Mouse (Mus musculus) gastrocnemius, postnatal 10 days (tissue): ENCODE data around the gene Klhl11. TPM values are rescaled to one million over a fixed set of nuclear protein-coding genes. Genes with fewer than 3 reads are reported as not detected.

Experiments
- DNase-seq: peaks from one replicate; pipeline ENCODE4 v3.0.0; 2021; ENCODE audit warnings: mixed read lengths
- total RNA-seq, 2 experiments: library from RNA; stranded (reverse); gene quantifications; 2 replicates each; pipeline ENCODE4 v1.2.3; 2021

The Klhl11 gene
- total RNA-seq, 2 experiments from 2014 or later: 8.0 to 12.9 TPM

- DNase-seq: no peak
These were observed 967 bp downstream of the Klhl11 start for GRCm38 (mm10) chr11:100471352-100472196.

- DNase-seq: no peak
These were observed 6.7 kb downstream of the Klhl11 start for GRCm38 (mm10) chr11:100465833-100466232.

GRCm38 (mm10) chr11:100465229-100465792 lies 7.2 kb downstream of the Klhl11 start:
- no peak for DNase-seq

GRCm38 (mm10) chr11:100462699-100463098 lies 9.8 kb downstream of the Klhl11 start:
- no peak for DNase-seq

GRCm38 (mm10) chr11:100457711-100458110 lies 14.8 kb downstream of the Klhl11 start:
- DNase-seq: no peak

- DNase-seq: no peak
These were observed 15.3 kb downstream of the Klhl11 start for GRCm38 (mm10) chr11:100457247-100457646.

- DNase-seq: no peak
These were observed 29.9 kb downstream of the Klhl11 start for GRCm38 (mm10) chr11:100442625-100443024.

- DNase-seq: no peak
These were observed 30.7 kb downstream of the Klhl11 start, which contains the start of the genes Nt5c3b and Klhl10 for GRCm38 (mm10) chr11:100441797-100442196. TSS of gene Nt5c3b (minus strand) at chr11:100441808. TSS of gene Klhl10 (plus strand) at chr11:100441917.

- peak; percentile 86 for DNase-seq
These were observed 31.6 kb downstream of the Klhl11 start for GRCm38 (mm10) chr11:100440691-100441522.

GRCm38 (mm10) chr11:100437901-100438300 lies 34.6 kb downstream of the Klhl11 start:
- DNase-seq: no peak

- DNase-seq: no peak
These were observed 36.8 kb downstream of the Klhl11 start for GRCm38 (mm10) chr11:100435678-100436246.

- no peak for DNase-seq
These were observed 40.5 kb downstream of the Klhl11 start for GRCm38 (mm10) chr11:100432002-100432401.

- DNase-seq: no peak
These were observed 42.5 kb downstream of the Klhl11 start for GRCm38 (mm10) chr11:100430052-100430451.

- DNase-seq: no peak
These were observed 43.8 kb downstream of the Klhl11 start for GRCm38 (mm10) chr11:100428612-100429199.

- DNase-seq: no peak
These were observed 45.7 kb downstream of the Klhl11 start for GRCm38 (mm10) chr11:100426820-100427219.

- DNase-seq: peak; percentile 75
These were observed 46.7 kb downstream of the Klhl11 start for GRCm38 (mm10) chr11:100425851-100426250.

- DNase-seq: no peak
These were observed 48.7 kb downstream of the Klhl11 start for GRCm38 (mm10) chr11:100423836-100424235.

GRCm38 (mm10) chr11:100421537-100421936 lies 51.0 kb downstream of the Klhl11 start:
- DNase-seq: no peak

- peak; percentile 73 for DNase-seq
These were observed 57.4 kb downstream of the Klhl11 start, which contains the start of gene Fkbp10 for GRCm38 (mm10) chr11:100414914-100415822. TSS of gene Fkbp10 (plus strand) at chr11:100415697.
